Mouse (Mus musculus) ES-Bruce4 (cell line): Measurements from ENCODE around the gene Sept5.

Source experiments
- CTCF ChIP-seq: IDR thresholded peaks from one replicate; pipeline ENCODE4 v1.8.1; 2011; ENCODE audit warnings: low read depth, low read length
- POLR2A ChIP-seq: IDR thresholded peaks from one replicate; pipeline ENCODE4 v1.8.1; 2011; ENCODE audit warnings: low read length; ENCODE audit not compliant: insufficient read depth

GRCm38 (mm10) chr16:18587847-18588737, 41.7 kb downstream of the Sept5 start:
- TF ChIP-seq CTCF (no peak), POLR2A (no peak)
